Mouse (Mus musculus): ENCODE measurements around the gene Prkag1.

DNA sequence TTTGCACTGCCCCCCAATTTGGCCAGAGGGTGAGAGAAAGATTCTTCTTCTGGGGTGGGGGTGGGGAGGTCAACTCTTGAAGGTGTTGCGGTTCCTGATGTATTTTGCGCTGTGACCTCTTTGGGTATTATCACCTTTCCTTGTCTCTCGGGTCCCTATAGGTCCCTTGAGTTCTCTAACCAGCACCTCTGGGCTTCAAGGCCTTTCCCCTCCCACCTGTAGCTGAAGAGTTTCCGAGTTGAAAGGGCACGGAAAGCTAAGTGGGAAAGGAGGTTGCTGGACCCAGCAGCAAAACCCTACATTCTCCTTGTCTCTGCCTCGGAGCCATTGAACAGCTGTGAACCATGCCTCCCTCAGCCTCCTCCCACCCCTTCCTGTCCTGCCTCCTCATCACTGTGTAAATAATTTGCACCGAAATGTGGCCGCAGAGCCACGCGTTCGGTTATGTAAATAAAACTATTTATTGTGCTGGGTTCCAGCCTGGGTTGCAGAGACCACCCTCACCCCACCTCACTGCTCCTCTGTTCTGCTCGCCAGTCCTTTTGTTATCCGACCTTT lies 38.1 kb downstream of the Prkag1 start:
- TF ChIP-seq CTCF (IDR thresholded peaks at IDR 0.05; ENCODE audit: control insufficient read depth, insufficient read depth, insufficient replicate concordance, low read depth, low read length) (no peak), POLR2A (IDR thresholded peaks at IDR 0.05; ENCODE audit: control insufficient read depth, low read depth, low read length) (no peak)

All from testis, adult 2 months (tissue).